Mouse (Mus musculus) spleen, adult 2 months (tissue): ENCODE measurements around the gene Ntm.

Experiments used
- CTCF ChIP-seq: fragments of 200-500 bp; IDR thresholded peaks from 2 replicates; pipeline ENCODE4 v1.5.1; 2011; ENCODE audit warnings: mild to moderate bottlenecking, inconsistent platforms; ENCODE audit not compliant: insufficient read depth, insufficient read length, insufficient replicate concordance; ENCODE audit errors: extremely low read depth
- POLR2A ChIP-seq: fragments of 200-500 bp; IDR thresholded peaks from 2 replicates; pipeline ENCODE4 v1.6.1; 2011; ENCODE audit warnings: low read depth, low read length, inconsistent platforms

DNA sequence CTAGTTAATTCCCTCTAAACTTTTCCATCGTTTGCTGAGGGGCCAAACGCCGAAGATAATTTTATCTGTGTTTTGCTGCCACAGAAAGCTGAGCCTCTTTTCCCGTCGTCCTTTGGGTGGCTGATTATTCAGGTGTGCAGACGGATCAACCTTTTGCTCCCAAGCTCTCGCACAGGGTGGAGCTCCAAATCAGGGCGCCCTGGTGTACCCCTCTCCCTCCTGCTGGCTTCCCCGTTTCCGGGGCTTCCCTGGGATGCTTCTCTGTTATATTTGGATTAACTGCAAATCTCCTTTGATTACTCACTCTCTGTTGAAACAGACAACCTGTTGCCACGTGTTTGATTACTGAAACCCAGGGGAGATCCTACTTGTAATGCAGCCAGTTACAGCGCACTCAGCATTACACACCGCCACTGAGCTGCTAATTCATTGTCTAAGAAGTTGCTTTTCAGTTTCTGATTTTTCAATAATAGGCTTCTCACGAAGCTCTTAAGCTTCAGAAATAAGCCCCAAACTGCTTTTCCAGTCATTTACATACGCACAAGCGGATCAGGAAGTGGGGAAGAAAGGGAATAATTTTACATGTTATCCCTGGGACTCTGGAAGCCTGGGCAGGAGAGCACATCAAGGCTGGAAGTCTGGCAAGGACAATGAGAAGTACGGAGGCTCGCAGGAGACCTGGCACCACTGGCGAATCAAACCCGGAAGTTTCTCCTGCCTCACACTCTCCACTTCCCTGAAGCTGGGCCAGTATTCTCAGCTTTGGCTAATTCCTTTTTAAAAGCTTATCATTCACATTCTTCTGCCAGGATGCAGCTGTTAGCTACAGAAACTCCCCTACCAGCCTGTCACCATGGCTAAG lies 19.5 kb downstream of the Ntm start:
- no peak for TF ChIP-seq CTCF
- no peak for TF ChIP-seq POLR2A
